Mouse (Mus musculus): ENCODE measurements around the gene Csrp1. TPM values are rescaled to one million over a fixed set of nuclear protein-coding genes. Genes with fewer than 3 reads are reported as not detected.
A peak's percentile ranks its signal among the peaks of the same experiment; 100 is the strongest.

Csrp1 gene
- polyA plus RNA-seq (2015; fragmentation: Nextera tagmentation; extraction: Ambion mirVana) = 207 and 208 TPM in 2 replicates

DNA sequence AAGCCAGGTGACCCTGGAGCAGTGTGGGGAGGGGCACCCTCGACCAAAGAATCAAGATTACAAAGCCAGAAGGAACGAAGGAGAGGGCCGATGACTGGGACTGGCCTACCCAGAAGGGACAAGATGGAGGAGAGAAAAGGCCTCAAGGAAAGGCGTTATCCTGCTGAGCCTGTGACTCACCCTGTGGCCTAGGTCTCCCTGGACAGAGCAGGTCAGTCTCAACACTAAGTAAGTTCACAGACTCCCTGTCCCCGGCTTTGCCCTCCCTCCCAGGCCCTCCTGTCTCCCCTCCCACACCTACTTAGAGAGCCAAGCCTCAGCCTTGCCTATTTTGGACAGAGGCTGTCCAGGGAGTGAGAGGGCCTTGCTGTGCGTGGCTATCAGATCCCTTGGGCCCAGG is at the start of gene Csrp1:
Gene Csrp1, plus strand, starts transcription at position 79 of the 400 bp plus-strand sequence.
- Histone ChIP-seq H3K4me3 (no peak within 1 kb of the TSS), H3K9ac (peak within 1 kb of the TSS; percentile 33), H3K9me3 (no peaks in the 10 kb centered on the region), H3K4me2 (peak within 1 kb of the TSS; percentile 28), H3K27ac (replicated peaks) (peak within 1 kb of the TSS; percentile 46), H3K4me1 (peaks cover 22% of the 10 kb centered on the region), H3K36me3 (no peaks in the 10 kb centered on the region), H3K27me3 (replicated peaks) (no peaks in the 10 kb centered on the region)
- ATAC-seq (ENCODE audit: extremely low read depth, insufficient number of reproducible peaks, low FRiP score, low TSS enrichment) = no peak
- WGBS = 45% methylated on average over 6 of the region's 6 CpGs

DNA sequence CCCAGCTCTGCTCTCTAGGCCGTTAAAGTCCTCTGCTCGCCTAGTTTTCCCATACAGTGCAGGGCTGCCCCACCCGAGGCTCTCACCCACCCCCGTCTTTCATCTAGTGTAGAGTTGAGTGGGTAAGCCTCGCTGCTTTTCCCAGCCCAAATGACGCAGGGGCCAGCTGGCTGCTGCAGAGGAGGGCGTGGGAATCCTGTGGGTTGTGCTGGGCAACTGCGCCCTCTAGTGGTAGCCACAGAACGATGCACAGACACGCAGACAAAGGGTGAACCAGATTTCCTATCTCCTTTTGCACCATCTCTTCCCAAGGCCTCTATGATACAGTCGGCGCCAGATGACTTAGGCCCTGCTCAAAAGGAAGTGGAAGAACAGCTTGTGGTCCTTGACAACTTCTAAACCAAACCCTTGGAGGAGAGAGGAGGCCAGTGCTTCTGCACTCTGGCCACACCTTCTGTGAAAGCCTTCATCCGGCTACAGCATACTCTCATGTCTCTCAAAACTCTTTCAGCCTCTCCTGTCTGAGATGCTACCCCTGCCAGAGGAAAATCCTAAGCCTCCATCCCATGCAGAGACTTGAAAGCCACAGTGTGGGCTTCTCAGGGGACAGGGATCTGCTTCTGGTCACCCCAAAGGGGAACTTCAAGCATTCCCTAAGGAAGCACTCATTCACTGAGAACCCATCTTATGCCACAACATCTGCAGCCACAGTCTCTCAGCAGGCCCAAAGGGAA is 49.3 kb upstream of the Csrp1 start:
- Histone ChIP-seq H3K4me1 (peaks cover 76% of the 10 kb centered on the region), H3K27me3 (replicated peaks) (no peaks in the 10 kb centered on the region), H3K36me3 (no peaks in the 10 kb centered on the region), H3K9me3 (no peaks in the 10 kb centered on the region), H3K4me3 (no peak overlapping the region), H3K4me2 (peak overlapping the region; percentile 52), H3K27ac (replicated peaks) (peak overlapping the region; percentile 46; the same call in 1 of the 2 replicates), H3K9ac (peak overlapping the region; percentile 45)
- no peak for ATAC-seq (ENCODE audit: extremely low read depth, insufficient number of reproducible peaks, low FRiP score, low TSS enrichment)
- WGBS = 13% methylated on average over 13 of the region's 13 CpGs

DNA sequence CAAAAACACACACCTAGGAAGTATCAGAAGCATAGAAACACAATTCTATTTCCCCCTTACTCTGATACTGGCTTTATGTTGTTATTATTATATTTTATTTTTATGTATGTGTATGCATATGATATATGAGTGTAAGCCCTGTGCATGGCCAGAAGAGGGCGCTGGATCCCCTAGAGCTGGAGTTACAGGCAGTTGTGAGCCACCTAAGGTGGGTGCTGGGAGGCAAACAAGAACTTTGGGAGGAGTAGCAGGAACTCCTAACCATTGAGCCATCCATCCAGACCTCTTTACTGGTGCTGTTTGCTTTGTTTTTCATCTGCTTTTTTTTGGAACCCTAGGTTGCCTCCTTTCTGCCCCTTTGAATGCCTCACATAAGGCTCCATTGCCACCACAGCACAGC is 48.5 kb upstream of the Csrp1 start:
- Histone ChIP-seq H3K4me1 (peaks cover 82% of the 10 kb centered on the region), H3K4me2 (no peak overlapping the region), H3K27me3 (replicated peaks) (no peaks in the 10 kb centered on the region), H3K9ac (no peak overlapping the region), H3K9me3 (no peaks in the 10 kb centered on the region), H3K27ac (replicated peaks) (peak overlapping the region; percentile 55; the same call in 1 of the 2 replicates), H3K4me3 (no peak overlapping the region), H3K36me3 (no peaks in the 10 kb centered on the region)
- no peak for ATAC-seq (ENCODE audit: extremely low read depth, insufficient number of reproducible peaks, low FRiP score, low TSS enrichment)
- 32% methylated on average over 1 of the region's 1 CpGs for WGBS

DNA sequence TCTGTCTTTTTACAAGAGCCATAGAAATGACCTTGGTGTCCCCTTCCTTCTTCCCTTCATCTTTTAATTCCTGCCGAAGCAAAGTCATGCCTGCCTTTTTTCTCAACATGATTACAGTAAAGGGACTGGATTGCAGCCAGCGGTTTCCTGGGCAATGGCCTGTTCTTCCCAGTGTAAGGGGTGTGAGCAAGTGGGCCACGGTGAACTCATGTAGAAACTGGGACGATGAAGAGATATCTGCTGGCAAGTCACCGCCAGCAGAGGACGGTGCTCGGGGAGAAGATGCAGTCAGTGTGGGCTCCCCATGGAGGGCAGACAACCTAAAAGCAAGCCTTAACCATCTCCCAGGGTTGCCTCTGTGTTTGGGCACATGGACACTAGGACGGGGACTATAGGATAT is 47.9 kb upstream of the Csrp1 start:
- peaks cover 84% of the 10 kb centered on the region for H3K4me1 ChIP-seq
- H3K9me3 ChIP-seq = no peaks in the 10 kb centered on the region
- H3K4me3 ChIP-seq = no peak overlapping the region
- H3K27me3 ChIP-seq (replicated peaks) = no peaks in the 10 kb centered on the region
- no peak for ATAC-seq (ENCODE audit: extremely low read depth, insufficient number of reproducible peaks, low FRiP score, low TSS enrichment)
- H3K27ac ChIP-seq (replicated peaks) = peak overlapping the region; percentile 55; the same call in 1 of the 2 replicates
- H3K4me2 ChIP-seq = no peak overlapping the region; the same call in 1 of the 2 replicates
- no peaks in the 10 kb centered on the region for H3K36me3 ChIP-seq
- 0 out of 2 replicates have a peak overlapping the region, but pooled peaks have one; percentile 21 for H3K9ac ChIP-seq
- 44% methylated on average over 8 of the region's 8 CpGs for WGBS

DNA sequence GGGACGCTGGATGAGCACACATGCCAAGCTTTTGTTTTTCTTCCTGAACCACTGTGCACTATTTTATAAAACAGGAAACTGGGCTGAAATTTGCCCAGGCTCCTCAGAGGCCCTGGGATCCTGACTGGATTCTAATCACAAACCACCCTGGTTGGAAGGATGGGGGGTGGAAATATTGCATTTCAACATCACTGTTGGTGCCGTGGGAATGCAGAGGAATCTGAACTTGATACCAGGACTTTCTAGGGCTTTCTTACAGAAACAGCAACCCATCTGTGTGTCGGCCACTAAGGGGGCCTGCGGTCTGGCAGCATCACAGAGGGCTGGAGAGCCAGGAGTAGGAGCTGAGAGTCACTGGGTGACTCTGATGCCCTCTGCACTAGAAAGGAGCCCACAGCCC is 47.5 kb upstream of the Csrp1 start:
- Histone ChIP-seq H3K4me1 (peaks cover 84% of the 10 kb centered on the region), H3K36me3 (no peaks in the 10 kb centered on the region), H3K27me3 (replicated peaks) (no peaks in the 10 kb centered on the region), H3K9ac (peak overlapping the region; percentile 53), H3K4me3 (no peak overlapping the region), H3K27ac (replicated peaks) (peak overlapping the region; percentile 55), H3K4me2 (no peak overlapping the region), H3K9me3 (no peaks in the 10 kb centered on the region)
- ATAC-seq (ENCODE audit: extremely low read depth, insufficient number of reproducible peaks, low FRiP score, low TSS enrichment) = no peak
- 73% methylated on average over 4 of the region's 4 CpGs for WGBS

DNA sequence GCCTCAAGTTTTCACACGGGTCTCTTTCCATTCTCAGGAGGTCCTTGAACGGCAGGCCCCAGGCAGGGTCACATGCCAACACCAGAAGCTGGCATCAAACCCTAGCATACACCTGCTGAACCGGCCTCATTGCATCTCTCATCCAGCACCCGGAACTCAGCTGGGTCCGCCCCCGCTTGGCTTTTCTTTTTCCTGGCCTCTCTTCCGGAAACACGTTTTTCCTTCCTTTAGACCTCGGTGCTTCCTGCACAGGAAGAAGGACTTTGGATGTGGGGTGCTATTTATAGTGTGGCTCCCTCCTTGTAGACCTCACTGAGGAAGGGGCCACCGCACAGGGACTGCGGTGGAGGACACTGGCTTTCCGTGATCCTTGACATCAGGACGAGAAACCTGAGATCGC is 46.4 kb upstream of the Csrp1 start:
- no peak overlapping the region; the same call in 1 of the 2 replicates for H3K9ac ChIP-seq
- peak overlapping the region; percentile 55; the same call in 1 of the 2 replicates for H3K27ac ChIP-seq (replicated peaks)
- peak overlapping the region; percentile 13; the same call in 1 of the 2 replicates for H3K4me2 ChIP-seq
- ATAC-seq (ENCODE audit: extremely low read depth, insufficient number of reproducible peaks, low FRiP score, low TSS enrichment) = no peak
- H3K4me3 ChIP-seq = no peak overlapping the region
- 40% methylated on average over 14 of the region's 14 CpGs for WGBS
- no peaks in the 10 kb centered on the region for H3K27me3 ChIP-seq (replicated peaks)
- no peaks in the 10 kb centered on the region for H3K36me3 ChIP-seq
- peaks cover 81% of the 10 kb centered on the region for H3K4me1 ChIP-seq
- H3K9me3 ChIP-seq = no peaks in the 10 kb centered on the region

DNA sequence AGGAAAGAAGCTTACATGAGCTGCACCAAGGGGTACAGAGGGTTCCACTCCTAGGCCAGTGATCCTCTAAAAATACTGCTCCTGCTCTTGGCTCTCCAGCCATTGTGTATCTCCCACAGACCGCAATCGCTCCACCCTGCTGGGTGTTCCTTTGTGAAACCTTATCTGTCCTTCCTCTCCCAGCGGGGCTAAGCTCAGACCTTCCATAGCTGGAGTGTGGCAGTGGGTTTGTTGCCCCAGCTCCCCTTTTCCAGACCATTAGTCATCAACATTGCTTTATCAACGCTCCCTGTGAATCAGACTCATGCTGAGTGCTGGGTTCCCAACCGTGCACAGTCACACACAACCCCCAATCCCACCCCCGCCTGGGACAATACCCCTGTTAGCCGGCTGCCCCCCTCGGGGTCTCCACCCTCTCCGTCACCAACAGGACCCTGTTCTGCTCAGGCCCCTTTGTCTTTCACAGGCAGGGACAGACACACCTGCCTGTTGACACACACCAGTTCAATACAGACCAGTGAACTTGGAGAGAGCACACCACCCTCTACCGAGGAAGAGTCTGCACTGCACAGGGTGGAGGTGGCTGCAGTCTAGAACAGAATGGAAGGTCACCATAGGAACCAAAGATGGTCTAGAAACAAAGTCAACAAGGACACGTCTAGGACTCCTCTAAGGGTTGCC is 44.3 kb upstream of the Csrp1 start:
- H3K4me1 ChIP-seq = peaks cover 59% of the 10 kb centered on the region

DNA sequence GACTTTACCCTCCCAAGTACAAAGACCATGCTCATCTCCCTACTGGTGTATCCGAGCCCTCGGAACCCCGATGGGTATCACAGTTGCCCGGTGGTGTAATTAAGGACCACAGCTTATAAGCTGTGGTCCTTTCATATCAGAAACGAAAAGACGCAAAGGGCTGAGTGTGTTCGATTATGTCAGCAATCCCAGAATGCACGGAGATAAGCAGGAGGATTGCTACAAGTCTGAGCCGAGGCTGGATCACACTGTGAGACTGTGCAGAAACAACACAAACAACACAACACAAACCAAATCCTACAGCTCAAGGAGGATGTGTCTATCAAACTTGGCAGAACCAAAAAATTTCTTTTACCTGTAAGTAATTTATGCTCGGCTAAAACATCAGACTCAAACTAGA is 43.6 kb upstream of the Csrp1 start:
- Histone ChIP-seq H3K27me3 (replicated peaks) (no peaks in the 10 kb centered on the region), H3K9me3 (no peaks in the 10 kb centered on the region), H3K4me1 (peaks cover 55% of the 10 kb centered on the region), H3K27ac (replicated peaks) (no peak overlapping the region), H3K4me3 (no peak overlapping the region), H3K36me3 (no peaks in the 10 kb centered on the region), H3K9ac (no peak overlapping the region), H3K4me2 (no peak overlapping the region)
- 70% methylated on average over 10 of the region's 10 CpGs for WGBS
- ATAC-seq (ENCODE audit: extremely low read depth, insufficient number of reproducible peaks, low FRiP score, low TSS enrichment) = no peak

More for the DNA sequence above, 44.3 kb upstream of the Csrp1 start:
- 0 out of 2 replicates have a peak overlapping the region, but pooled peaks have one; percentile 15 for H3K27ac ChIP-seq (replicated peaks)
- H3K4me3 ChIP-seq = no peak overlapping the region
- 23% methylated on average over 11 of the region's 11 CpGs for WGBS
- H3K9me3 ChIP-seq = no peaks in the 10 kb centered on the region
- no peak overlapping the region for H3K9ac ChIP-seq
- no peak for ATAC-seq (ENCODE audit: extremely low read depth, insufficient number of reproducible peaks, low FRiP score, low TSS enrichment)
- no peak overlapping the region for H3K4me2 ChIP-seq
- no peaks in the 10 kb centered on the region for H3K36me3 ChIP-seq
- H3K27me3 ChIP-seq (replicated peaks) = no peaks in the 10 kb centered on the region

DNA sequence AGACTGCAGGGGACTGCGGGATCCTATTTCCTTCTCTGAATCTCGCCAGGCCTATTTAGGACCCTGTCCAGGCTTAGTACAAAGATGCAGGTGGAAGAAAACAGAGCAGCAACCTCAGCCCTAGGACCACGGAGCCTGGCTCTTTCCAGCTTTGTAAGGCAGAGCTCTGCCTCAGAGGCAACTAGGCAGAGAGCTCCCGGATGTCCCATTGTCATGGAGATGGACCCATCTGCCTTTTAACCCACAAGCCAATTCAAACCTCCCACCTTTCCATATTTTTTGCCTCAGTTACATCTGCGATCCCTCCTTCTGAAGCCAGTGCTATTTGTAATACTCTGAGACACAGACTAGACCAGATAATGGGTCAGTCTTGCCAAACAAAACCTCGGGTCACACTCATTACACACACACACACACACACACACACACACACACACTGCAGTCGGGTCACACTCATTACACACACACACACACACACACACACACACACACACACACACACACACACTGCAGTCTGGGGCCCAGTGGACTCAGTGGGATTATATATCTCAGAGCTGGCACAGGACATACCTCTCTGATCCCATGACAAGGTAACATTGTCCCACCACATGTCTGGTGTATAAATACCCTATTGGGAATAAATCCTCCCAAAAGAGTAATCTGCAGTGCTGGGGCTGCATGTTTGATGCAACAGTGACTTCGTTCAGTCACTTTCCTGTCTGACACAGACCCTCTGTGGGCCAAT is 42.8 kb upstream of the Csrp1 start:
- no peak overlapping the region for H3K4me2 ChIP-seq
- H3K4me3 ChIP-seq = no peak overlapping the region
- no peak overlapping the region for H3K9ac ChIP-seq
- WGBS = 54% methylated on average over 8 of the region's 8 CpGs
- H3K27me3 ChIP-seq (replicated peaks) = no peaks in the 10 kb centered on the region
- no peak overlapping the region for H3K27ac ChIP-seq (replicated peaks)
- ATAC-seq (ENCODE audit: extremely low read depth, insufficient number of reproducible peaks, low FRiP score, low TSS enrichment) = no peak
- no peaks in the 10 kb centered on the region for H3K9me3 ChIP-seq
- H3K4me1 ChIP-seq = peaks cover 48% of the 10 kb centered on the region
- H3K36me3 ChIP-seq = no peaks in the 10 kb centered on the region

DNA sequence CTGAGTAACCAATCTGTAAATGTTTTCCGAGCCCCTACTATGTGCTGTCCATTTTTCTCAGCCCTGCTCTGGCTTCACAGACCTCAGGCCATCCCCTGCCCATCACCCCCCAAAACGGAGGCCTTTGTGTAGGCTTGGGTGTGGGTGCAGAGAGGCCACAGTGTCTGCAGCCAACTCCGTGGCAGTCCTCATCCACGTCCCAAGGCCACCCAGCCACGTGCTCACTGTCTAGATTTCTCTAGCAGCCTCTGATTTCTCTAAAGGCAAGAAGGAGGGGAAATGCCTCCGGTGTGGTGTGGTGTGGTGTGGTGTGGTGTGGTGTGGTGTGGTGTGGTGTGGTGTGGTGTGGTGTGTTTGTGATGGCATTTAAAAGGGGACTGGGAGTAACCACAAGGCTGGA is 41.7 kb upstream of the Csrp1 start:
- Histone ChIP-seq H3K9me3 (no peaks in the 10 kb centered on the region), H3K27me3 (replicated peaks) (no peaks in the 10 kb centered on the region), H3K36me3 (no peaks in the 10 kb centered on the region; the same call in 1 of the 2 replicates), H3K9ac (no peak overlapping the region), H3K4me1 (peaks cover 37% of the 10 kb centered on the region), H3K27ac (replicated peaks) (no peak overlapping the region), H3K4me3 (no peak overlapping the region), H3K4me2 (no peak overlapping the region)
- 66% methylated on average over 6 of the region's 6 CpGs for WGBS
- no peak for ATAC-seq (ENCODE audit: extremely low read depth, insufficient number of reproducible peaks, low FRiP score, low TSS enrichment)

DNA sequence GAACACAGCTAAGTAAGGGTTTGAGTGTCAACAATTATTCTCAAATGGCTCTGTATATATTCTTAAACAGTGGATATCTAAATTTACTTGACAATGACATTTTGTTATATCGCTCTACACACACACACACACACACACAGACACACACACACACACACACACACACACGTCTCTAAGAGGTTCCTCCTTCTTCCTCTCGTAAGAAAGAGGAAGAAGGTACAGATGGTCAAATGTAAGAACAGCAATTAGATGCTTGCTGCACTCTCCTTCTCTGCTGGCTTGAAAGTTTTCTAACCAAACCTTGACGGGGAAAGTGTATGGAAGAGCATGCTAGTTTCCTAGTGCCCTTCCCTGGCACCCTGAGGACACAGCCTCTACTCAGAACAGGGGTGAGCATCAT is 39.1 kb upstream of the Csrp1 start:
- no peak overlapping the region for H3K9ac ChIP-seq
- H3K27ac ChIP-seq (replicated peaks) = no peak overlapping the region
- ATAC-seq (ENCODE audit: extremely low read depth, insufficient number of reproducible peaks, low FRiP score, low TSS enrichment) = no peak
- H3K27me3 ChIP-seq (replicated peaks) = no peaks in the 10 kb centered on the region
- no peak overlapping the region for H3K4me3 ChIP-seq
- no peak overlapping the region for H3K4me2 ChIP-seq
- peaks cover 31% of the 10 kb centered on the region for H3K4me1 ChIP-seq
- H3K9me3 ChIP-seq = no peaks in the 10 kb centered on the region
- H3K36me3 ChIP-seq = peaks cover 6% of the 10 kb centered on the region
- 83% methylated on average over 4 of the region's 4 CpGs for WGBS
